Mouse (Mus musculus): ENCODE data around the gene H2-Eb2. TPM values are rescaled to one million over a fixed set of nuclear protein-coding genes. Genes with fewer than 3 reads are reported as not detected.
"Not testable (repeated sequence)": the region's sequence is repeated elsewhere in the genome, so short reads cannot be mapped to it uniquely, and the experiment has no call there.

Gene H2-Eb2
- total RNA-seq, 2 experiments from 2014 or later: not detected

GRCm38 (mm10) chr17:34305380-34306030, 20.0 kb upstream of the H2-Eb2 start, which contains the start of gene H2-Eb1:
TSS of gene H2-Eb1 (plus strand) at chr17:34305867.
- peak; percentile 90 to 91 for DNase-seq
- intact Hi-C loops (cut with DNase I): no loop called here

DNA sequence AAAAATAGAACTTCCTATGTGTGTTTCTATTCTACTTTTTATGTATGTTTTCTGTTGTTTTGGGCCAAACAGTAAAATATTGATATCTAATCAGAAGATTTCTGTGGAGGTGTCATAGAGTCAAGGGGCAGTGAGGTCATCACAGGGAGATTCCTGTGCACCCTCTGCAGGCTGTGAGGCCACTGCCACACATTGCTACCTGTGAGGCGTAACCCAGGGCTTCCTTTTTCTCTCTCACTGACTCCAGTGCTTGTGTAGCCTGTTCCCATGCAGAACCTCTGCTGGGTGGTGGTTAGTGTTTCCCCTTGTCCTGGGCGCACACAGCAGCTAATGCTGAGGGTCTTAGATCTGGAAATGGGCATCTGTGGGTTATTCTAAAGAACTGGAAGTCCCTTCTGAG, 19.1 kb upstream of the H2-Eb2 start:
- intact Hi-C loops (cut with DNase I): no loop called here
- no peak for DNase-seq

- intact Hi-C loops (cut with DNase I): no loop called here
- no peak for DNase-seq
Observed at GRCm38 (mm10) chr17:34307216-34307615, 18.2 kb upstream of the H2-Eb2 start.

GRCm38 (mm10) chr17:34308161-34308560, 17.3 kb upstream of the H2-Eb2 start:
- intact Hi-C loops (cut with DNase I): no loop called here
- DNase-seq: no peak

GRCm38 (mm10) chr17:34309225-34309624, 16.2 kb upstream of the H2-Eb2 start:
- intact Hi-C loops (cut with DNase I): no loop called here
- DNase-seq: peak; percentile 13 to 18

- intact Hi-C loops (cut with DNase I): loop anchor here (5.0 kb wide), 1 partner anchor 138 kb away; no protein-coding TSS in a partner anchor
- peak; percentile 80 for DNase-seq
Observed at GRCm38 (mm10) chr17:34309683-34310385, 15.6 kb upstream of the H2-Eb2 start.

- intact Hi-C loops (cut with DNase I): loop anchor here (5.0 kb wide), 1 partner anchor 138 kb away; no protein-coding TSS in a partner anchor
- DNase-seq: not testable (repeated sequence)
Observed at GRCm38 (mm10) chr17:34310526-34310925, 14.9 kb upstream of the H2-Eb2 start.

- no peak for DNase-seq
- intact Hi-C loops (cut with DNase I): loop anchor here (5.0 kb wide), 1 partner anchor 140 kb away; no protein-coding TSS in a partner anchor
Observed at GRCm38 (mm10) chr17:34312185-34312584, 13.3 kb upstream of the H2-Eb2 start.

- DNase-seq: peak; percentile 84 to 92
- intact Hi-C loops (cut with DNase I): loop anchor here (1.0 to 5.0 kb wide), 2 partner anchors 63 to 141 kb away; no protein-coding TSS in a partner anchor
Observed at GRCm38 (mm10) chr17:34313393-34313792, 12.1 kb upstream of the H2-Eb2 start.

GRCm38 (mm10) chr17:34314286-34314685, 11.2 kb upstream of the H2-Eb2 start:
- no peak for DNase-seq
- intact Hi-C loops (cut with DNase I): loop anchor here (5.0 kb wide), 1 partner anchor 142 kb away; no protein-coding TSS in a partner anchor

GRCm38 (mm10) chr17:34315512-34315911, 10.0 kb upstream of the H2-Eb2 start:
- no peak for DNase-seq
- intact Hi-C loops (cut with DNase I): no loop called here

DNA sequence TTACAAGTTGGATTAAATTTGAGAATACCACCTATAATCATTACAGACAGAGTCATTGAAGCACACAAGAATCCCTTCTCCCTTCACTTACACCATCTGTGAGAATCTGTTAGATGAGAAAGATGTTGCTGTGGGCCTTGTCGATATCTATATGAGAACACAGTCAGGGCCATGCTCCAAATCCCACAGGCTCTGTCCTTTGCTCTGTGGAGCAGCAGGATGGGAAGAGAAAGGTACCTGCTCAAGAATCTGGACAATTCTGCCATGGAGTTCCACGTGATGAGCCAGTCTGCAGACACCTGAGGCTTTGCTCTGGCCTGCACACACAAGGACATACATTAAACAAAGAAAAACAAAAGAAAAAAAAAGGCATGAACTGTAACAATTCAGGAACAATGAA, 8.8 kb upstream of the H2-Eb2 start:
- DNase-seq: no peak
- intact Hi-C loops (cut with DNase I): no loop called here

GRCm38 (mm10) chr17:34317275-34317674, 8.2 kb upstream of the H2-Eb2 start:
- DNase-seq: no peak
- intact Hi-C loops (cut with DNase I): no loop called here

- intact Hi-C loops (cut with DNase I): no loop called here
Observed at GRCm38 (mm10) chr17:34326373-34326772, 908 bp downstream of the H2-Eb2 start.

DNA sequence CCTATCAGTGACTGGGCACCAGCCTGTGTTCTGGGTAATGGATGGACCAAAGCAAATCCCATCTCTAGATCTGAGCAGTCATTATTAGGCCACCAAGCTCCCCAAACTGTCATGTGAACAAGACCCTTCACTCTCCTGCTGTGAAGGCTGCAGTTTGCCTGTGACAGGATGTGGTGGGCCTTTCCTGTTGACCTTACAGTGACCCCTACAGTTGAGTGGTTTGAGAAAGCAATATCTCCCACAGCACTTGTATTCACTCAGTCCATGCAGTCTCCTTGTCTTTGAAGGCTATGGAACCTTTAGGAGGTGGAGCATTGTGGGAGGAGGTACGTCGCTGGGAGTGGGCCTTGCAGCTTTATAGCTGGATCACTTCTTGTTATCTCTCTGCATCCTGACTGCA, 4.3 kb downstream of the H2-Eb2 start:
- no peak for DNase-seq
- intact Hi-C loops (cut with DNase I): no loop called here

More at GRCm38 (mm10) chr17:34326373-34326772, 908 bp downstream of the H2-Eb2 start:
- no peak for DNase-seq

GRCm38 (mm10) chr17:34331200-34331599, 5.7 kb downstream of the H2-Eb2 start:
- intact Hi-C loops (cut with DNase I): no loop called here
- no peak for DNase-seq

DNA sequence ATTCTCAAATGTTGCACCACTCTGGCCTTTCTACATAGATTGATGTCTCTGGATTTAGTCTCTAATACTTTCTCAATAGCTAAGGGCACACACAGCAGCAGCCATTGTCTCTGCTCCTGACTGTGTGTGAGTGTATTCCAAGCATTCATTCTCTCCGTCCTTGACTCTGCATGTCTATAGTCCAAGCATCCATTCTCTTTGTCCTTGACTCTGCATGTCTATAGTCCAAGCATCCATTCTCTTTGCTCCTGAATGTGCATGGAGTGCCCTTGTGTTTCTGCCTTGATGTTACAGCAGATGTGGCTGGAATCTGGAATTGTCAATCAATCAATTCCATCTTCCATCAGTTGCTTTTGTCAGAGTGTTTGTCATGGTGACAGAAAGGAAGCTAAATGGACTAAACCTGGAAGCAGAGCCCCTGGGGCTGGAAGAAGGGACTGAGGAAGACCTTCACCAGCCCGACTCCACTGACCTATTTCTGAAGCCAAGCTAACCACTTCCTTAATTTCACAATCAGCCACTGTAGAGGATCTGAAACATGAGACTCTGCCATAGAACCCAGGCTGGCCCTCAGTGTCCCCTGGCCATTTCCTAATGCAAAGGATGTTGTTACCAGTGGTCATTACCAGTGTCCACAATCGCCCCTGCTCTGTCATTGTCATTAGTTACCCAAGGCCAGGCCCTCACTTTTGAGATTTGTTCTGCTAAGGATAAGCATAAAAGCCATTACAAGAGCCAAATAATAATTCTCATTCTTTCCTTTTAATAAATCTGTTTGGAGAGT, 15.3 kb downstream of the H2-Eb2 start:
- DNase-seq: peak in 1 of 2 experiments; percentile 3
- intact Hi-C loops (cut with DNase I): no loop called here

- intact Hi-C loops (cut with DNase I): no loop called here
- no peak for DNase-seq
Observed at GRCm38 (mm10) chr17:34344882-34345281, 19.4 kb downstream of the H2-Eb2 start.

DNA sequence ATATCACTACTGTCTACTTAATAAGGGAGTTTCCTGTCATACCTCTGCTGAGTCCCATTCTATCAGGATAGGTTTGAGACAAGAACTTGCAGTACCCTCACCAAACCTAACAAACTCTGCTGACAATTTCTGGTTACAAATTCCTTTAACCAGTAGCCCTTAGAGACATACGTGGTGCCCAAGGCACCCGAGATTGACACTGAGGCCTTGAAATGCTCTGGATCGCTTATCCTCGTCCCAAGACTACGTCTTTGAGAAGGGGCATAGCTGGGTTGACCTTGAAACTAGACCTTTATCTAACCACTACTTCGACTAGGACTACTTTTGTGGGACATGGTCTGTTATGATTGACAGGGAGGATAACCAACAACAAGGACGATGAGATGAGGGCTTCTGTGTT, 20.0 kb downstream of the H2-Eb2 start:
- no peak for DNase-seq
- intact Hi-C loops (cut with DNase I): no loop called here

GRCm38 (mm10) chr17:34346041-34346440, 20.6 kb downstream of the H2-Eb2 start:
- intact Hi-C loops (cut with DNase I): no loop called here

More at GRCm38 (mm10) chr17:34346041-34346440, 20.6 kb downstream of the H2-Eb2 start:
- DNase-seq: no peak
